Mouse (Mus musculus): ENCODE measurements around the gene Use1. TPM values are rescaled to one million over a fixed set of nuclear protein-coding genes. Genes with fewer than 3 reads are reported as not detected.
"Not testable (repeated sequence)": the region's sequence is repeated elsewhere in the genome, so short reads cannot be mapped to it uniquely, and the experiment has no call there.

The Use1 gene
- polyA plus RNA-seq (2016; fragmentation: Nextera tagmentation; extraction: Ambion mirVana) = 68.7 and 79.5 TPM in 2 replicates

GRCm38 (mm10) chr8:71366771-71367528 is at the start of gene Use1:
TSS of gene Use1 (plus strand) at chr8:71366848.
- under 1% methylated on average over 56 of the region's 56 CpGs for WGBS
- H3K27me3 ChIP-seq (ENCODE audit: insufficient read depth, poor library complexity, severe bottlenecking) = no peaks in the 10 kb centered on the region
- H3K9me3 ChIP-seq = no peaks in the 10 kb centered on the region
- peaks cover 36% of the 10 kb centered on the region for H3K4me1 ChIP-seq
- H3K36me3 ChIP-seq = peaks cover 15% of the 10 kb centered on the region
- DNase-seq (ENCODE audit: low spot score) = peak; percentile 98
- H3K27ac ChIP-seq = peak within 1 kb of the TSS; percentile 93
- peak within 1 kb of the TSS; percentile 71 for H3K4me3 ChIP-seq

DNA sequence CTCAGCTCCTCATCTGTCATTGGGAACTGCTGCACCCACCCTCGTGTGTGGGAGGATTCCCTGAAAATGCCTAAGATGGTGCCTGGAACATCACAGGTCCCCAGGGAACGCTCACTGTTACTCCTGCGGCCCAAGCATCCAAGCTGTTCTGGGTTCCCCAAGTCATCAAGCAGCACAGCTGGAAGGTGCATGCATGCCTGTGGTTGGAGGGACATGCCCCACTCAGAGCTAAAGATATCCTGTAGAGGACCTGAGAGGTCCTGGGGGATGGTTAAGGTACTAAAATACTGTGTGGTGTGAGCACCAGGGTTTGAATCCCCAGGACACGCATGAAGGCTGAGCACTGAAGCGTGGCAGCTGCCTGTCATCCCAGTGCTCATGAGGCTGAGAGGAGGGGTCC is 48.0 kb upstream of the Use1 start:
- not testable (repeated sequence) for H3K9me3 ChIP-seq; H3K4me3 ChIP-seq; H3K27ac ChIP-seq; H3K27me3 ChIP-seq (ENCODE audit: insufficient read depth, poor library complexity, severe bottlenecking); DNase-seq (ENCODE audit: low spot score)
- Histone ChIP-seq H3K36me3 (peaks cover 48% of the 10 kb centered on the region), H3K4me1 (peaks cover 17% of the 10 kb centered on the region; the same call in 1 of the 2 replicates)
- WGBS = 89% methylated on average over 5 of the region's 5 CpGs

DNA sequence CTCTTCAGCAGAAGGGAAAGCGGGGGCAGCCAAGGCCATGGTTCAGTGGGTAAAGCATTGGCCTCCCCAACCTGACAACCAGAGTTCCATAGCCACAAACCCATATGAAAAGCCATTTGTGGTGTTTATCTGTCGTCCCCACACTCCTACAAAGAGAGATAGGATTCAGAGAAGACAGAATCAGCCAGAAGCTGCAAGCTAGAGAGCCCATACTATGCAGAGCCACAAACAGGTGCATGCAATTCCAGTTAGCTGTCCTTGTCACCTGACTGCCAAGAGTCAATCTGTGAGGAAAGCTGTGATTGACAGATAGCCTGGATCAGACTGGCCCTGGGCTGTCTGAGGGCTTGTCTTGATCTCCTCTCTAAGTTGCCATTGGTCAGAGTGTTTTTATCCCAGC is 46.9 kb upstream of the Use1 start:
- H3K9me3 ChIP-seq; H3K4me1 ChIP-seq; DNase-seq (ENCODE audit: low spot score); H3K27ac ChIP-seq; H3K4me3 ChIP-seq; H3K27me3 ChIP-seq (ENCODE audit: insufficient read depth, poor library complexity, severe bottlenecking): not testable (repeated sequence)
- peaks cover 60% of the 10 kb centered on the region for H3K36me3 ChIP-seq
- 81% methylated on average over 2 of the region's 2 CpGs for WGBS

DNA sequence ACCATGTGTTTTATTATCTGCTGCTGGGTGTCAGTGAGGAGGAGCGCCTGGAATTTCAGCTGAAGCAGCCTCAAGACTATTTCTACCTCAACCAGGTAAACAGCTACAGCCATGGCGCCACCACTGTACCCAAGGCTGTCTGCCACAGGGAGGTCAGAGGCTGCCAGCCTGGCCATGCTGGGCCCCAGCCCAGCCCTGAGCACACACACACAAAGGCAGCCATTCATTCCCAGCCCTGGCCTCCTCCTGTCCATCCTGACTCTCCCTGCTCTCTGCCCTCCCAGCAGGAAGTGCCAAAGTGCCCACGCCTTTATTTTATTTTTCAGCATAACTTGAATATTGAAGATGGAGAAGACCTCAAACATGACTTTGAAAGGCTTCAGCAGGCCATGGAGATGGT is 43.7 kb upstream of the Use1 start:
- peaks cover 68% of the 10 kb centered on the region for H3K36me3 ChIP-seq

DNA sequence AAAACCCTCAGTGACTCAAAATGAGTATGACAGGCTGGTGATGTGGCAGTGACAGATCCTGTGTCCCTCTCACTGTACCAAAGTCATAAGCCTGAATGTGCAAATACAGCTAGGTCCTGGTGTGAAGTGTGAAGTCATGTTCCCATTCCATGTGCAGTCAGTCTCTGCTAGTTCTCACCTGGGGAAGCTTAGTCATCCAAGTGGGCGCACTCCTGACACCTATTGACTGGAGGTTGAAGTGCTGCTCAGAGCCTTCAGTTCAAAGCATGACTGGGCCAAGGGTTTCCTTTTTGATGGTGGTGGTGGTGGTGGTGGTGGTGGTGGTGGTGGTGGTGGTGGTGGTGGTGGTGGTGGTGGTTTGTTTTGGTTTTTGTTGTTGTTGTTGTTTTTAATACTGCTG is 41.8 kb upstream of the Use1 start:
- H3K4me3 ChIP-seq = no peak overlapping the region
- peaks cover 77% of the 10 kb centered on the region for H3K36me3 ChIP-seq
- WGBS = 82% methylated on average over 1 of the region's 1 CpGs
- H3K27ac ChIP-seq = no peak overlapping the region
- no peaks in the 10 kb centered on the region for H3K27me3 ChIP-seq (ENCODE audit: insufficient read depth, poor library complexity, severe bottlenecking)
- DNase-seq (ENCODE audit: low spot score) = no peak
- H3K9me3 ChIP-seq = no peaks in the 10 kb centered on the region
- no peaks in the 10 kb centered on the region for H3K4me1 ChIP-seq

More for the DNA sequence above, 43.7 kb upstream of the Use1 start:
- Histone ChIP-seq H3K27me3 (ENCODE audit: insufficient read depth, poor library complexity, severe bottlenecking) (no peaks in the 10 kb centered on the region), H3K9me3 (no peaks in the 10 kb centered on the region), H3K27ac (no peak overlapping the region), H3K4me1 (no peaks in the 10 kb centered on the region), H3K4me3 (no peak overlapping the region)
- no peak for DNase-seq (ENCODE audit: low spot score)
- 97% methylated on average over 3 of the region's 3 CpGs for WGBS

GRCm38 (mm10) chr8:71337834-71338233 is 28.8 kb upstream of the Use1 start:
- not testable (repeated sequence) for H3K4me1 ChIP-seq; H3K27ac ChIP-seq; DNase-seq (ENCODE audit: low spot score); H3K9me3 ChIP-seq; H3K4me3 ChIP-seq; H3K27me3 ChIP-seq (ENCODE audit: insufficient read depth, poor library complexity, severe bottlenecking)
- H3K36me3 ChIP-seq = peaks cover 65% of the 10 kb centered on the region
- WGBS = 96% methylated on average over 6 of the region's 6 CpGs

- Histone ChIP-seq H3K27me3 (ENCODE audit: insufficient read depth, poor library complexity, severe bottlenecking) (no peaks in the 10 kb centered on the region), H3K4me1 (no peaks in the 10 kb centered on the region; the same call in 1 of the 2 replicates), H3K4me3 (no peak overlapping the region), H3K27ac (no peak overlapping the region), H3K36me3 (peaks cover 81% of the 10 kb centered on the region), H3K9me3 (no peaks in the 10 kb centered on the region)
- DNase-seq (ENCODE audit: low spot score) = no peak
- WGBS = 78% methylated on average over 5 of the region's 5 CpGs
These were observed 26.0 kb upstream of the Use1 start for GRCm38 (mm10) chr8:71340625-71341024.

GRCm38 (mm10) chr8:71346581-71346980 is 20.1 kb upstream of the Use1 start:
- Histone ChIP-seq H3K4me3 (no peak overlapping the region), H3K9me3 (no peaks in the 10 kb centered on the region), H3K36me3 (peaks cover 94% of the 10 kb centered on the region), H3K27me3 (ENCODE audit: insufficient read depth, poor library complexity, severe bottlenecking) (no peaks in the 10 kb centered on the region), H3K27ac (no peak overlapping the region), H3K4me1 (no peaks in the 10 kb centered on the region)
- DNase-seq (ENCODE audit: low spot score) = no peak
- WGBS = 91% methylated on average over 1 of the region's 1 CpGs

DNA sequence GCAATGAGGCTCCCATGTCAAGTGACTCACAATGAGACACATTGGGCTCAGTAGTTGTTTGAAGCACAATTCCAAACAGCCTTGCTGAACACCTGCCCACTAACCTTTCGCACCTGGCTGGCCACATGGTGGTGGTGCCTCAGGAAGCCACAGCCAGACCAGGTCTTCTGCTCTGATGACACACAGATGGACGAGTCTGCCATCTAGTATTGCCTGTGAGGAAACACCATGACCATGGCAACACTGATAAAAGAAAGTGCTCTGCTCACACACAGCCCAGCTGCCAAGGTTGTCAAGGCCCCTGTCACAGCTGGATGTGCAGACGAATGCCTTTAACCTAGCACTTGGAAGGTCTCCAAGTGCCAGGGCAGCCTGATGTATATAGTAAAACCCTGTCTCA is 15.5 kb upstream of the Use1 start:
- H3K36me3 ChIP-seq = peaks cover 100% of the 10 kb centered on the region
- WGBS = 68% methylated on average over 3 of the region's 3 CpGs

GRCm38 (mm10) chr8:71351520-71351919 is 15.1 kb upstream of the Use1 start:
- H3K36me3 ChIP-seq = peaks cover 100% of the 10 kb centered on the region
- no peaks in the 10 kb centered on the region for H3K27me3 ChIP-seq (ENCODE audit: insufficient read depth, poor library complexity, severe bottlenecking)
- no peak overlapping the region for H3K27ac ChIP-seq
- no peak overlapping the region for H3K4me3 ChIP-seq
- no peaks in the 10 kb centered on the region for H3K9me3 ChIP-seq
- 85% methylated on average over 1 of the region's 1 CpGs for WGBS
- no peaks in the 10 kb centered on the region for H3K4me1 ChIP-seq
- DNase-seq (ENCODE audit: low spot score) = no peak

More for the DNA sequence above, 15.5 kb upstream of the Use1 start:
- Histone ChIP-seq H3K4me3 (no peak overlapping the region), H3K9me3 (no peaks in the 10 kb centered on the region), H3K4me1 (no peaks in the 10 kb centered on the region), H3K27me3 (ENCODE audit: insufficient read depth, poor library complexity, severe bottlenecking) (no peaks in the 10 kb centered on the region), H3K27ac (no peak overlapping the region)
- no peak for DNase-seq (ENCODE audit: low spot score)

DNA sequence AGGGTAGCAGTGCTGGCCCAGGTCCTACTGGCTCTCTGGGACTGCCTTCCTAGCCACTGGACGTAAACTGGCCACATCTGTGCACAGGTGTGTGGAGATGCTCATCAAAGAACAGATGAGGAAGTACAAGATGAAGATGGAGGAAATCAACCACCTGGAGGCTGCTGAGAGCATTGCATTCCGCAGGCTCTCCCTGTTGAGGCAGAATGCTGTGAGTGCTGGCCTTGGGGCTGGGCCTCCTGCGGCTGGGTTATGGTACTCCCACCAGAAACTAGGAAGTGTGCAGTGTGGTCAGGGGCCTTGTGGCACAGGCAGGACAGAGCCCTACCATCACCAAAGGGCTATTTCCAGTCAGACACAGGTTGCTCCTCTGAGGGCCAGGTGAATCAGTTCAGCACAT is 8.6 kb upstream of the Use1 start:
- Histone ChIP-seq H3K27me3 (ENCODE audit: insufficient read depth, poor library complexity, severe bottlenecking) (no peaks in the 10 kb centered on the region), H3K27ac (no peak overlapping the region), H3K36me3 (peaks cover 81% of the 10 kb centered on the region), H3K4me3 (no peak overlapping the region), H3K9me3 (no peaks in the 10 kb centered on the region), H3K4me1 (no peaks in the 10 kb centered on the region)
- WGBS = 84% methylated on average over 3 of the region's 3 CpGs
- DNase-seq (ENCODE audit: low spot score) = no peak

DNA sequence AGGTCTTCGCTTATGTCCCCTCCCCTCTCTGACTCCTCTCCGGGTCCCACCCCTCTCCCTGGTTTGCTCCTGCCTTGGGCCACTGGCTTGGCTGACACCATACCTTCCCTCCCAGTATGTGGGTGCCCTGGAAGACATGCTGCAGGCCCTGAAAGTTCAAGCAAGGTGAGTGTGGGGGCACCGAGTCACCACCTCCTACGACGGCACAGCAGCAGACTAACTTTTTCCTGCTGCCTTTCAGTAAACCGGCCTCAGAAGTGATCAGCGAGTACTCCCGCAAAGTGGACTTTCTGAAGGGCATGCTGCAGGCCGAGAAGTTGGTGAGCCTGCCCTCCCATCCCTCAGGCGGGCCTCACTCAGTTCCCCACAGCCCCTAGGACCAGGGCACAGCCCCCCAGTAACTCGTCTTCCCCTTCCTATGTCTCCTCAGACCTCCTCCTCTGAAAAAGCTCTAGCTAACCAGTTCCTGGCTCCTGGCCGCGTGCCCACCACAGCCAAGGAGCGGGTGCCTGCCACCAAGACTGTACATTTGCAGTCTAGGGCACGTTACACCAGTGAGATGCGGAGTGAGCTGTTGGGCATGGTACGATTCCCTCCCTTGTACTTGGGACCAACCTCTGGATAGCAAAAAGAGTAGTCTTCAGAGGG is 1.0 kb downstream of the Use1 start:
- Histone ChIP-seq H3K36me3 (peaks cover 15% of the 10 kb centered on the region), H3K9me3 (no peaks in the 10 kb centered on the region), H3K27me3 (ENCODE audit: insufficient read depth, poor library complexity, severe bottlenecking) (no peaks in the 10 kb centered on the region), H3K4me3 (peak overlapping the region; percentile 71), H3K4me1 (peaks cover 36% of the 10 kb centered on the region), H3K27ac (peak overlapping the region; percentile 93)
- DNase-seq (ENCODE audit: low spot score) = no peak
- WGBS = 45% methylated on average over 17 of the region's 17 CpGs

DNA sequence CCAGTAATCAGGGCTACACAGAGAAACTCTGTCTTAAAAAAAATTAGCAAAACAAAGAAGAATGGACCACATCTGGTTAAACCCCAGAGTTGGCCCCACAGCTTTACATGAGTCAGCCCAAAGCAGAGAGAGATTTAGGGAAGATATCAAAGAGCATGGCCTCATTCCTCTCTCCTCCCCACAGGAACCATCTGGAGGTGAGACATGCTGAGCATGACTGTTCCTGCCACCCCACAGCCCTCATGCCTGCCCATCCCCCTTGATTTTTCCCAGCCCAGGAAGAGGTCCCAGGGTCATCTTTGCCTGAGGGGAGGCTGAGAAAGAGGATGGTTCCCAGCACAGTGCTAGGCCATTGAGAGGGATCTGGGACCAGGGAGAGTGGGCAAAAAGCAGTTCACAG is 1.7 kb downstream of the Use1 start:
- no peaks in the 10 kb centered on the region for H3K9me3 ChIP-seq
- peak overlapping the region; percentile 93 for H3K27ac ChIP-seq
- H3K27me3 ChIP-seq (ENCODE audit: insufficient read depth, poor library complexity, severe bottlenecking) = no peaks in the 10 kb centered on the region
- no peak for DNase-seq (ENCODE audit: low spot score)
- peak overlapping the region; percentile 27 for H3K4me3 ChIP-seq
- peaks cover 21% of the 10 kb centered on the region for H3K36me3 ChIP-seq
- H3K4me1 ChIP-seq = peaks cover 36% of the 10 kb centered on the region
